Mouse (Mus musculus): Measurements from ENCODE around the gene Prkce.

GRCm38 (mm10) chr17:86617570-86618237, 450.1 kb downstream of the Prkce start:
- TF ChIP-seq CTCF (IDR thresholded peaks at IDR 0.05) (no peak), POLR2A (IDR thresholded peaks at IDR 0.05; ENCODE audit: insufficient read depth, low read depth, low read length) (no peak)
